Mouse (Mus musculus): ENCODE data around the gene C3. TPM values are rescaled to one million over a fixed set of nuclear protein-coding genes. Genes with fewer than 3 reads are reported as not detected.

The C3 gene
- polyA plus RNA-seq, 1 experiment from 2014 or later: 0.67 TPM

DNA sequence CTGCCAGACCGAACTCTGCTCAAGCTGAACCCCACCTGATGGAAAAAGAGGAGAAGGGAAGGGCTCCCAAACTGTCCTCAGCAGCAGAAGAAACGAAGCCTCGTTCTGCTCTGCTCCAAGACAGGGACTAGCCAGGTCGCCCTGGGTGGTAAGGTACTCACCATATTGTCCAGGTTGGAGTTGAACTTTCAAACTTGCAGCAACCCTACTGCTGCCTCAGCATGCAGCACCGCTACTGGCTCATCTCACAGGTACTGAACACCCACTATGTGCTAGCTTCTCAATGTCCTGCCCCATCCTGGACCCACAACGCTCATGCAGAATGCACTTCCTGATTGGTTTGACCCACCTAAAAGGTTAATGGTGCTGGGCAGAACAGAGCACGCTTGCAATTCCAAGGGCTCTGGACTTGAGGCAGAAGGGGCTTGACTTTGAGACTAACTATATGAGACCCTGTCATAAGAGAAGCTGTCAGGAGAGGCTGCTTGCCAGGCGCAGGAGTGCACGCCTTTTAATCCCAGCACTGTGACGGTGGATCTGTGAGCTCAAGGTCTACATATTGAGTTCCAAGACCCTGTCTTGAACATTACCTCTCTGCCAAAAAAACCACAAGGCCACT, 17.5 kb upstream of the C3 start:
- ATAC-seq (ENCODE audit: insufficient read depth): no peak
- TF ChIP-seq CTCF (IDR thresholded peaks at IDR 0.05; ENCODE audit: low read depth): no peak
- Histone ChIP-seq H3K27me3 (ENCODE audit: insufficient read depth, low read length) (no peaks in the 10 kb centered on the region), H3K4me2 (no peak overlapping the region), H3K4me1 (ENCODE audit: insufficient read depth) (peaks cover 3% of the 10 kb centered on the region; the same call in 1 of the 2 replicates), H3K9ac (no peak overlapping the region), H3K36me3 (ENCODE audit: insufficient read depth) (peaks cover 33% of the 10 kb centered on the region), H3K4me3 (ENCODE audit: low read depth, low read length) (no peak overlapping the region), H3K9me3 (ENCODE audit: low read depth, low read length) (no peaks in the 10 kb centered on the region), H3K27ac (ENCODE audit: low read depth) (no peak overlapping the region)
- WGBS: 88% methylated on average over 10 of the region's 10 CpGs
- DNase-seq: no peak

DNA sequence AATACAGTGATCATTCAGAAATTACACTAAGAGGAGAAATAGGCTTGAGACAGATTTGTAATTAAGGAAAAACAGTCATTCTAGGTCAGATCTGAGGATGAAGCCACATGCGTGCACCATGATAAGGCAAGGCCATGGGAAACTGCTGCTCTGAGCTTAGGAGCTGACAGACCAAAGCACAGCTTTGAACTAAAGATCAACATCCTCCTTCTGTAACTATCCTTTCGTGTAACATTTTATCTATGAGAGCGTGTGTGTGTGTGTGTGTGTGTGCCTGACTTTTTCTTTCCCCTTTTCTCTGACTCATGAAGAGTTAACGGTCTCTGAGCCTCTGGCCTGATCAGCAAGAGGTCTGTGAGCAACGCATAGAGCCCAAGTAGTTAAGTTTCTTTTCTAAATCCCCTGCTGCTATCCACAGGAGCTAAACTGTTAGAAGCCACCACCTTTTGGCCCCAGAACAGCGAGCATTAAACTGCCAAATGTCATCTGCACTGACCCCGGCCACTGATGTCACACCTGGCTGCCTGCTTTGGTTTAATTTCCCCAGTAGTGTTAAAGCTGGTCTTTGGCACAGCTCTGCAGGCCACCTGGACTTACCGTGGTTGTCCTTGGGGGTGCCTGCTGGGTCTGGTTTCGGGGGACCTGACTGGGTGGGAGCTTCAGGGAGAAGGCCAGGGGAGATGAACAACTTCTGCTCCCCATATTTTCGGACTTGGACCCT, 15.9 kb upstream of the C3 start:
- H3K4me3 ChIP-seq (ENCODE audit: low read depth, low read length): no peak overlapping the region
- no peak overlapping the region for H3K27ac ChIP-seq (ENCODE audit: low read depth)
- no peak for ATAC-seq (ENCODE audit: insufficient read depth)
- no peaks in the 10 kb centered on the region for H3K9me3 ChIP-seq (ENCODE audit: low read depth, low read length)
- no peak for TF ChIP-seq CTCF (IDR thresholded peaks at IDR 0.05; ENCODE audit: low read depth)
- H3K4me1 ChIP-seq (ENCODE audit: insufficient read depth): peaks cover 3% of the 10 kb centered on the region; the same call in 1 of the 2 replicates
- WGBS: 62% methylated on average over 10 of the region's 10 CpGs
- H3K4me2 ChIP-seq: no peak overlapping the region
- H3K9ac ChIP-seq: no peak overlapping the region
- H3K27me3 ChIP-seq (ENCODE audit: insufficient read depth, low read length): no peaks in the 10 kb centered on the region
- no peak for DNase-seq
- peaks cover 33% of the 10 kb centered on the region for H3K36me3 ChIP-seq (ENCODE audit: insufficient read depth)

DNA sequence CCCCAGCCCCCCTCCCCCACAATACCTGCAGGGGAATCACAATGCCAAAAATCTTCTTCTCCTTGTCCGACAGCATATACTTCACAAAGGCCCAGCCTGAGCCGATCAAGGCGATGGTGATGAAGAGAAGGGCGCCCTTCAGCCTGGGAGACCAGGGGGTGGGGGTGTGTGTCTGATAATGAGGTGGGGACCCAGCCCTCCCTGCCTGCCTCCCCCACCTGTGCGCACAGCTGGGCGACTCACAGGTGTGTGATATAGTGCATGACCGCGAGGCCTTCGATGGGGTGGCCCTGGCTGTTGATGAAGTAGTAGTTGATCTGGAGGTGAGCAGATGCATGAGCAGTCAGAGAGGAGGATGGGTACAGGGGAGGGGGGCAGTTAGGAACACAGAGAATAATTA, 9.2 kb upstream of the C3 start:
- Histone ChIP-seq H3K9me3 (ENCODE audit: low read depth, low read length) (no peaks in the 10 kb centered on the region), H3K27me3 (ENCODE audit: insufficient read depth, low read length) (no peaks in the 10 kb centered on the region)
- 88% methylated on average over 9 of the region's 9 CpGs for WGBS

GRCm38 (mm10) chr17:57235803-57236202, 7.9 kb upstream of the C3 start:
- Histone ChIP-seq H3K27ac (ENCODE audit: low read depth) (no peak overlapping the region), H3K4me1 (ENCODE audit: insufficient read depth) (no peaks in the 10 kb centered on the region), H3K36me3 (ENCODE audit: insufficient read depth) (peaks cover 34% of the 10 kb centered on the region), H3K4me3 (ENCODE audit: low read depth, low read length) (no peak overlapping the region), H3K4me2 (no peak overlapping the region), H3K27me3 (ENCODE audit: insufficient read depth, low read length) (no peaks in the 10 kb centered on the region), H3K9ac (no peak overlapping the region), H3K9me3 (ENCODE audit: low read depth, low read length) (no peaks in the 10 kb centered on the region)
- ATAC-seq (ENCODE audit: insufficient read depth) (no peak), DNase-seq (no peak)
- TF ChIP-seq CTCF (IDR thresholded peaks at IDR 0.05; ENCODE audit: low read depth): no peak
- WGBS: 81% methylated on average over 5 of the region's 5 CpGs

More for the DNA sequence above, 9.2 kb upstream of the C3 start:
- ATAC-seq (ENCODE audit: insufficient read depth): no peak
- no peak overlapping the region for H3K4me2 ChIP-seq
- H3K27ac ChIP-seq (ENCODE audit: low read depth): no peak overlapping the region
- peaks cover 41% of the 10 kb centered on the region for H3K36me3 ChIP-seq (ENCODE audit: insufficient read depth)
- no peak for DNase-seq
- H3K9ac ChIP-seq: no peak overlapping the region
- H3K4me3 ChIP-seq (ENCODE audit: low read depth, low read length): no peak overlapping the region
- TF ChIP-seq CTCF (IDR thresholded peaks at IDR 0.05; ENCODE audit: low read depth): no peak
- H3K4me1 ChIP-seq (ENCODE audit: insufficient read depth): no peaks in the 10 kb centered on the region

DNA sequence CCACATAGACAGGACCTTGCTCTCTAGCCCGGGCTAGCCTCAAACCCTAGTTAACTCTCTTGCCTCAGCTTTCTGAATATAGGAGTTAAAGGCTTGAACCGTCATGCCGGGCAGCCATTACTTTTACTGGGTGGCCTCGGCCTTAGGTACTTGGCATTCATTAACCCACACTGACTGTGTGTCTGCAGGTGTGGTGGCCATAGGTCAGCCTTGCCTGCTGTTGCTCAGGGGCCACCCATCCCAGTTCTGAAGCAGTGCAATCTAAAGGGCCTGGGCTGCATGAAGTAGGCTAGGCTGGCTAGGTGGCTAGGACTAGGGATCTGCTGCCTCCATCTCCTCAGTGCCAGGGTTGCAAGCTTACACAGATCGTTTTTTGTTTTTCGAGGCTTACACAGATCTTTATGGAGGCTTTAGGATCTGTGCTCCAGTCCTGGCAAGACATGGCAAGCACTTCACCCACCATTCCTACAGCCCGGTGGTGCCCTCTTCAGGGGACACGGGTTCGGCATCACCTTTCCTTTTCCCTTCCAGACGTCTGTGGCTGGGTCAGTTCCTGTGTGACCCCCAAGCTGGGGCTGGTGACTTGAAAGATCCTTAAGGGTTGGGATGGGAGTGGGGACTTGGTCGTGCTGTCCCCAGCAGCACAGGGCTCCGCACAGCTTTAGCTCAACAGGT, 6.5 kb upstream of the C3 start:
- peaks cover 34% of the 10 kb centered on the region for H3K36me3 ChIP-seq (ENCODE audit: insufficient read depth)
- H3K27me3 ChIP-seq (ENCODE audit: insufficient read depth, low read length): no peaks in the 10 kb centered on the region
- no peak for TF ChIP-seq CTCF (IDR thresholded peaks at IDR 0.05; ENCODE audit: low read depth)
- WGBS: 79% methylated on average over 12 of the region's 12 CpGs
- H3K9me3 ChIP-seq (ENCODE audit: low read depth, low read length): no peaks in the 10 kb centered on the region
- H3K9ac ChIP-seq: no peak overlapping the region
- H3K4me2 ChIP-seq: no peak overlapping the region
- ATAC-seq (ENCODE audit: insufficient read depth) (no peak), DNase-seq (no peak)
- H3K27ac ChIP-seq (ENCODE audit: low read depth): no peak overlapping the region
- H3K4me3 ChIP-seq (ENCODE audit: low read depth, low read length): no peak overlapping the region
- no peaks in the 10 kb centered on the region for H3K4me1 ChIP-seq (ENCODE audit: insufficient read depth)

DNA sequence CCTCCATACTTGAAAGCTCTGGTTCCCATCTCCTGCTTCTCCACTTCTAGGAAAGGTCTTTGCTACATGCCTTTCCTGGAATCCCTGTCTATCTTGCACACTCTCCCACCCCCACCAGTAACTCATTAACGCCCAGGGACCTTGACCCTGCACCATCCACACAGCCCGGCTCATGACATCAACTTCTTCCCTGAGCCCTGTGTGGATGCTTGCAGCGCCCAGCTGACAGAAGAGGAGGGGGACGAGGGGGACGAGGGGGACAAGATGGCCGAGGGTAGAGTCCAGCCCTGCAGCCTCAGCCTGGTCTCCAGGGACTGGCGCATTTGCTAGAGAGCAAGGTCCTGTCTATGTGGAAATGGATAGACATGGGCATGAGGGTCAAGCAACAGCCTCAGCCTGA, 5.1 kb upstream of the C3 start:
- WGBS: 26% methylated on average over 7 of the region's 7 CpGs
- H3K36me3 ChIP-seq (ENCODE audit: insufficient read depth): peaks cover 34% of the 10 kb centered on the region
- TF ChIP-seq CTCF (IDR thresholded peaks at IDR 0.05; ENCODE audit: low read depth): no peak
- no peak overlapping the region for H3K27ac ChIP-seq (ENCODE audit: low read depth)
- DNase-seq (no peak), ATAC-seq (ENCODE audit: insufficient read depth) (no peak)
- no peaks in the 10 kb centered on the region for H3K4me1 ChIP-seq (ENCODE audit: insufficient read depth)
- no peaks in the 10 kb centered on the region for H3K9me3 ChIP-seq (ENCODE audit: low read depth, low read length)
- no peaks in the 10 kb centered on the region for H3K27me3 ChIP-seq (ENCODE audit: insufficient read depth, low read length)
- no peak overlapping the region for H3K9ac ChIP-seq
- no peak overlapping the region for H3K4me3 ChIP-seq (ENCODE audit: low read depth, low read length)
- H3K4me2 ChIP-seq: no peak overlapping the region

DNA sequence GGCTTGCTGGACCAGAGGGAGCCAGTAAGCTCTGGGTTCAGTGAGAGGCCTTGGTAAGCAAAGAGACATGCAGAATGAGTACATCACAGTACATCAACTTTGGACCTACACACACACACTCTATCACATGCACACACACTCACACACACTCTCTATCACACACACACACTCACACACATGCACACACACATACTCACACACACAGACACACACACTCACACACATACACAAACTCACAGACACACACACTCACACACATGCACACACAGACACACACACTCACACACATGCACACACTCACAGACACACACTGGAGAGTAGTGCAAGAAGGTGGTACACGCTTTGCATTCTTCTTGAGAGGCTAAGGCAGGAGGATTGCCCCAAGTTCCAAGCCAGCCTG, 4.3 kb upstream of the C3 start:
- no peaks in the 10 kb centered on the region for H3K4me1 ChIP-seq (ENCODE audit: insufficient read depth)
- DNase-seq: no peak
- H3K4me2 ChIP-seq: no peak overlapping the region
- H3K9me3 ChIP-seq (ENCODE audit: low read depth, low read length): no peaks in the 10 kb centered on the region
- H3K9ac ChIP-seq: no peak overlapping the region
- no peak overlapping the region for H3K27ac ChIP-seq (ENCODE audit: low read depth)
- ATAC-seq (ENCODE audit: insufficient read depth): no peak
- no peak overlapping the region for H3K4me3 ChIP-seq (ENCODE audit: low read depth, low read length)
- H3K36me3 ChIP-seq (ENCODE audit: insufficient read depth): peaks cover 27% of the 10 kb centered on the region
- H3K27me3 ChIP-seq (ENCODE audit: insufficient read depth, low read length): no peaks in the 10 kb centered on the region
- TF ChIP-seq CTCF (IDR thresholded peaks at IDR 0.05; ENCODE audit: low read depth): no peak
- WGBS: 74% methylated on average over 1 of the region's 1 CpGs
